Mouse (Mus musculus) megakaryocyte, adult 5-6 weeks (primary cell): ENCODE data around the gene Manf. TPM values are rescaled to one million over a fixed set of nuclear protein-coding genes. Genes with fewer than 3 reads are reported as not detected.

Experiments used
- ATAC-seq: 2 replicates; pipeline ENCODE4 v1.8.0; 2016; ENCODE audit warnings: mild to moderate bottlenecking, inconsistent platforms; ENCODE audit not compliant: poor library complexity, severe bottlenecking
- total RNA-seq, 2 experiments: library from RNA; stranded (forward) in 1 of 2; stranded (reverse) in 1 of 2; fragments of 153-499, 151-499 nt in 1 of 2; fragments of 221-1000, 200-1000 nt in 1 of 2; gene quantifications; 2 replicates each; pipeline versions ENCODE4 v1.2.3 to v1.2.4; 2015 to 2017

Gene Manf
- total RNA-seq, 2 experiments from 2014 or later: 186 to 229 TPM

- ATAC-seq: no peak
Measured at GRCm38 (mm10) chr9:106884996-106885900, 6.5 kb downstream of the Manf start.

DNA sequence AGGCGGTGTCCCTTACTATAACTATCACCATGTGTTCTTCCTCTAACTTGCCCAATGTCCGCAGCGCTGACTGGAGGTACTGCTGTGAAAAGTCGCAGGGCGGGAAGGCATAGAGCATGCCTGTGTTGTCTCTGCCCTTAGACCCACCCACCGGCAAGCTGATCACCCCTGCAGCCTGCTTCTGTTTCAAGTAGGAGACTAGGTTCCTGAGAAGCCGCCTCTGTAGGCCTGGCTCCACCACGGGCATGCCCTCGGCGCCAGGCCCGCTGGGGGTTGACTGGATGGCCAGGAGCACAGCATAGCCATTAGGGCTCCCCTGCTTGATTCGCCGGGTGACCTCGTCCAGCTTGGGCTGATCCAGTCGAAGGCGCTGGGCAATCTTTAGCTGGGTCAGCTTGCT is 7.5 kb downstream of the Manf start:
- no peak for ATAC-seq

- ATAC-seq: no peak
Measured at GRCm38 (mm10) chr9:106883085-106883484, 8.7 kb downstream of the Manf start.

GRCm38 (mm10) chr9:106882176-106882575 is 9.6 kb downstream of the Manf start:
- peak; percentile 41 for ATAC-seq

DNA sequence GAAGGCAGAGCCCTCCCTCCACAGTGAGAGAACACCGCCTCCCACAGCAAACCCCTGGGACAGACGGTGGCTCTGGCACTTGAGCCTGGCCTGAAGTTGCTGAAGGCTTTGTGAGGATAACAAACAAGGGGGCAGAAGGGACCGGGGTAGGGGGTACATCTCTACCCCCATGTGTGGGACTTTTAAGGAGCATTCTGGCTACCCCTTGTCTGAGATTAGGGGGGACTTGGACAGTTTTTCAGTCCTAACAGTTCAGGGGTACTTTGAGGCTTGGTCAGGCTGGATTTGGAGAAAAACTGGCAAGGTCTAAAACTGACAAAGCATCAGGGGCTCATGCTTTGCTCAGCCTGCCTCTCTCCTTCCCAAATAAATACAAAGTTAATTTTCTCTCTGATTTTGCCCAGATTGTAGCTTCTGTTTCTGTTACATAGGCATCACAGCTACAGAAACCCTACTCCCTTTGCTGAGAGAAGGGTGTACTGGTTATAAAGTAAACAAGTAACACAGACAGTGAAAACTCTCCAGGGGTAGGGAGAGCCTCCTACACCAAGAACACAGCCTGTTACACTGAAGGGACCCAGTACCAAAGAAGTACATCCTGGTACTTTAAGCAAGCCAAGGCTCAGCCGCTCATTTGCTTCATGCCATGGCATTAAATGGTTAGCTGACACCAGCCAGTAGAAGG is 10.6 kb downstream of the Manf start:
- no peak for ATAC-seq

- no peak for ATAC-seq
Measured at GRCm38 (mm10) chr9:106879471-106879870, 12.3 kb downstream of the Manf start.

GRCm38 (mm10) chr9:106876666-106877065 is 15.1 kb downstream of the Manf start:
- no peak for ATAC-seq

- no peak for ATAC-seq
Measured at GRCm38 (mm10) chr9:106874216-106874615, 17.6 kb downstream of the Manf start.

GRCm38 (mm10) chr9:106858036-106858435 is 33.7 kb downstream of the Manf start:
- ATAC-seq: peak; percentile 97

GRCm38 (mm10) chr9:106856664-106857063 is 35.1 kb downstream of the Manf start:
- ATAC-seq: no peak

- no peak for ATAC-seq
Measured at GRCm38 (mm10) chr9:106842800-106843199, 49.0 kb downstream of the Manf start.

DNA sequence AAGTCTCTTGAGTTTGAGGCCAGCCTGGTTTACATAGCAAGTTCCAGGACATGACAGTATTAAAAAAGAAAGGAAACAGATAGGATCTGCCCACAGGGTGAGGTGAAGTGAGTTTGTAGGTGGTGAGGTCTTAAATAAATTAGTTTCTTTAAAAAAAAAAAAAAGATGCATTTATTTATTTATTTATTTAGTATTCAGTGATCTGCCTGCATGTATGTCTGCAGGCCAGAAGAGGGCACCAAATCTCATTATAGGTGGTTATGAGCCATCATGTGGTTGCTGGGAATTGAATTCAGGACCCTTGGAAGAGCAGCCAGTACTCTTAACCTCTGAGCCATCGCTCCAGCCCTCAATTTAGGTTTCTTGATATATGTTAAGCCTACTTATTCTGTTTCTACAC is 51.2 kb downstream of the Manf start:
- ATAC-seq: no peak

DNA sequence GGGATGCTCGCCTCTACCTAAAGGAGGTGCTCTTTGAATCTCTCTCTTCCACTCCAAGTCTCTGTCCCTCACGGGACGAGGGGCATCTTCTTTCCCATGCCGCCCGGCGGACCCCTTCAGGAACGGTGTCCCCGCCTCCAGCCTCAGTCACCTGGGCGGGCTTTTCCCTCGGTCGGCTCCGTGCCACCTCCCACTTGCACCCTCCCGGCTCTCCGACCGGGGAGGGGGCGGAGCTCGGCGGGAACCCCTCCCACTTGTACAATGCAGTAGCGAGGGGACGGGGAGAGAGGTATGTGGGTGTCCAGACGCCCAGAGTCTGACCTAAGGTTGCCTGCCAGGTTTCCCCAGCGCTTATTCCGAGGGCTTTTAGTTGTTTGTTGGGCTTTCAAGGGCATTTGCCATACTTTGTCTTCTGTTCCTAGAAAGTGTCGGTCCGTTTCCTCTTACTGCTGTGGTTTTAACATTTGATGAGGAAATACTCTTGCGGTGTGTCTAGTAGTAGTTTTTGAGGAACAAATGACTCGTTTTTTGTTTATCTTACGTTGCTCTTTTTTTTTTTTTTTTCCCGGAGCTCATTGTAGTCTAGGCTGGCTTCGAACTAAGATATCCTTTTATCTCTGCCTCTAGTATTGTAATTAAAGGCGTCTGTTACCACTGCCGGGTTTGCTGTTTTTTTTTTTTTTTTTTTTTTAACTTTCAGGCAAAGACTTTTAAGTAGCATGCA is 69.2 kb downstream of the Manf start:
- ATAC-seq: peak; percentile 69

DNA sequence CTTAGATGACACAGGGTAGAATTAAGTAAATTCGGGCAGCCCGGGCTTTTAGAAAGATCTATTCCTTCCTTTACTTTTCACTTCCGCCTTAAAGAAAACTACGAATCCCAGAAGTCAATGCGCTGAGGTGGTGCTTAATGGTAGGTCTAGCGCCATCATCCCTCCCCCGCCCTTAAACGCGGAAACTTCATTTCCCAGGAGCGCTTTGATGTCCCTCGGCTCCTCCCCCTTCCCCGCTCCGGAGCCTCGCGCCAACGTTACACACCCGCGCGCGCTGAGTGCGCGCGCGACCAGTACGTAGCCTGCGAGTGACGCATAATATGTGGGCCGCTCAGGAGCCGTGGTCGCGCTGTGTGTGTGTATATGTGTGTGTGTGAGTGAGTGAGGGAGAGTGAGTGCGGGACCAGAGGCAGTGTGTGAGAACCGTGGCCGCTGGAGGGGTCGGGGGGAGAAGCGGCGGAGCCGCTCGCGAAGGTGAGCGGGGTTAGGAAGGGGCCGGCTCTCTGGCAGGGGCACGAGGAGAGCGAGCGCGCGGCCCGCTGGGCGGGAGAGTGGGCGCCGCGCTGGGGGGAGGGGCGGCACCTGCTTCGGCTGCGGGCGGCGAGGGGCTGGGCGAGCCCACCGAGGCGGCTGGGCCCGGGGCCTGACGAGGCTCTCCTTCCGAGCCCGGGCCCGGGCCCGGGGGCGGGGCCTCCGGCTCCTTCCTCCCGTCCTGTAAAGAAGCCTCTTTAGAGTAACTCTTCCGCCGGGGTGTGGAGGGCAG is 70.0 kb downstream of the Manf start, which contains the start of gene Dcaf1:
TSS of gene Dcaf1 (plus strand) at position 257 of the 763 bp plus-strand sequence.
- peak; percentile 89 for ATAC-seq

DNA sequence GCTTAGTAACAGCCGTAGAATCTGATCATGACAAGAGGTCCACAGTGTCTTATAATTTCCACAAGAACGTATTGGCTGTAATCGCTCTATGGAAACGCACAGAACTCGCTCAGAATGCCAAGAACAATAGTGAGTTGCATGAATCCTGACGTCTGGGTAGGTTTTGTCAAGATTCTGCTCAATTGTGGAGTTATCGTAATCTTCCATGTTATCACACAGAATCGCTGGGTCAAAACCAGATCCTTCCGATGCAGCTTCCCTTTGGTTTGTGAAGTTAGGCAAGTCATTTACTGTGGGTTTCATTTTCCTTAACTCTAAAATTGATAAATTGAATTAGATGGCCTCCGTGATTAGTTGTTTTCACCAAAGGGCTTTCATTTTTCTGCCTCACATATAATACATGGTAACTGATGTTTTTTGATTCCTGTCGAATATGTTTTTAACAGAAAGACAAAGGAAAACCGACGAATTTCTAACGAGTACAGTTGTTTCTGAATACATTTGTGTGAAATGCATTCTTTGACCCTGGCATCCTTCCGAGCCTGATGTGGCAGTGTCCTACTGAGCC is 70.6 kb downstream of the Manf start:
- 0 out of 2 replicates have a peak, but pooled peaks have one; percentile 11 for ATAC-seq

GRCm38 (mm10) chr9:106819201-106819600 is 72.6 kb downstream of the Manf start:
- ATAC-seq: no peak

GRCm38 (mm10) chr9:106818191-106818590 is 73.6 kb downstream of the Manf start:
- no peak for ATAC-seq

DNA sequence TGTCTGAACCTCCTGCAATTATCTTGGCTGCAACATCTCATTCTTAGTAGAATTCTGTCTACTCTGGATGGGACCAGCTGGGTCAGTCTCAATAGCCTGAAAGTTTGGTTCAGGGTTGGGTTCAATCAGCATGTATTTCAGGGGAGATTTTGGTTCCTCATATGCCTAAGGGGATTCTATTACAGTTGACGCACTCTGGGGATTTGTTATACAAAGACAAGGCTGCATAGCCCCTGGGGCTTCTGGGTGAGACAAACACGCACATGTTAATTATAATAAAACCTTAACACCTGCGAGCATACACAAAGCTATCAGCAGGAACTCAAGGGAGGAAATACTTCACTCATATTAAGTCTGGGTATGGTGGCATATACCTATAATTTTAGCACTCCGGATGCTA is 85.3 kb downstream of the Manf start:
- no peak for ATAC-seq

- no peak for ATAC-seq
Measured at GRCm38 (mm10) chr9:106790831-106791230, 100.9 kb downstream of the Manf start.

- 0 out of 2 replicates have a peak, but pooled peaks have one; percentile 1 for ATAC-seq
Measured at GRCm38 (mm10) chr9:106789363-106789762, 102.4 kb downstream of the Manf start.
